Mouse (Mus musculus): ENCODE results near the gene Ncoa7.
"Not testable (repeated sequence)": the region's sequence is repeated elsewhere in the genome, so short reads cannot be mapped to it uniquely, and the experiment has no call there.

The Ncoa7 gene

GRCm38 (mm10) chr10:30787684-30788339 lies 15.3 kb downstream of the Ncoa7 start:
- DNase-seq (ENCODE audit: low read depth, low spot score) = no peak

- no peak for DNase-seq (ENCODE audit: low read depth, low spot score)
Measured at GRCm38 (mm10) chr10:30786103-30786754, 16.9 kb downstream of the Ncoa7 start.

DNA sequence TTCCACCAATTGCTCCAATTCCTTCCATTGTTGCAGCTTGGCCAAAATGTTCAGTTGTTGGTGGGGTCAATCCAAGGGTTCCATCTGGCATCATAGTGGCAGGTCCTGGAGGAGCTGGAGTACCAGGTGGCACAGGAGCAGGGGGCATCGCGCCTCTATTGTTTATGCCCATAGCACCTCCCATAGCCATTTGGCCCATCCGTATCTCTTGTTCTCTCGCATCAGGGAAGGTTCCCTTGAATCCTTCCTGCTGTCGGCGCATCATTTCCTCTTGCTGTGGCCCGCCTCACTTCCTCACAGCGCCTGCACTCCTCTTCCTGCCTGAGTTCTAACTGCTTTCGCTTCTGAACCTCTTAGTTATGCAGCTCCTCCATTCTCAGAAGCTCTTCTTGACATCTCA lies 22.2 kb downstream of the Ncoa7 start:
- DNase-seq (ENCODE audit: low read depth, low spot score) = not testable (repeated sequence)

GRCm38 (mm10) chr10:30778240-30778639 lies 24.9 kb downstream of the Ncoa7 start:
- DNase-seq (ENCODE audit: low read depth, low spot score) = no peak

DNA sequence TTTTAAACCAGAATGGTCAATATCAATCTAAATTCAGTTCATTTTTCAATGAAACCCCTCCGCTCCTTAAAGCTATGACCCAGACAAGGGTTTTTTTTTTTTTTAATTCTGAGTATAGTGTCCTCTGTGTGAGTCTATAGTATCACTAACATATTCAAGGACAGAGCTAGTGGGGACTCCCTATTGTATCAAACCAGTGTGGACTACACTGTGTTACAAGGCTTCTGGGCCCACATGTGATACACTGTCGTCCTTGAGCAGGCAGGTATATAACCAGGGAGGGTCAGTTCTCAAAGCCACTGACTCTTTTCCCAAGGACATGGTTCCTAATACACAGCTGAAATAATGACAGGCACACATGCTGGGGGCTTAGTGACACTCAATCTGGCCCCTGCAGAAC lies 27.1 kb downstream of the Ncoa7 start:
- no peak for DNase-seq (ENCODE audit: low read depth, low spot score)

GRCm38 (mm10) chr10:30775568-30775967 lies 27.6 kb downstream of the Ncoa7 start:
- no peak for DNase-seq (ENCODE audit: low read depth, low spot score)

DNA sequence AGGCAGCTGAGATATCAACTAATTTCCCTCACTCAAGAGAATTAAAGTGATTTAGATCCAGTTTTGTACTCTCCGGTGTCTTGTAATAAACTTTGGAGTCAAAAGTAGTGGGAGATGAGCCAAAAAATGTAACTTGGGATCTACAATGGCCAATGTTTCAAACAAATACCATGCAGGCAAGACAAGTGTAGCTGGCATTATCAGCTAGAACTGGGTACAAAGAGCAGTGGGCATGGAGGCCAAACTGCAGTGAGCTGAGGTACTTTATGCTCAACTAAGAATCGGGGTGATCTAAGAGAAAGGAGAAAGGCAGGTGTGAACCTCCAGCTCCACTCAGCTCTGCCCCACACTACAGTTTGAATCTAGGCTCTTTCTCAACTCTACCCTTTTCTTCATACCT lies 28.7 kb downstream of the Ncoa7 start:
- DNase-seq (ENCODE audit: low read depth, low spot score) = no peak

GRCm38 (mm10) chr10:30773181-30773580 lies 29.9 kb downstream of the Ncoa7 start:
- peak; percentile 4 for DNase-seq (ENCODE audit: low read depth, low spot score)

- no peak for DNase-seq (ENCODE audit: low read depth, low spot score)
Measured at GRCm38 (mm10) chr10:30771417-30772158, 31.5 kb downstream of the Ncoa7 start.

DNA sequence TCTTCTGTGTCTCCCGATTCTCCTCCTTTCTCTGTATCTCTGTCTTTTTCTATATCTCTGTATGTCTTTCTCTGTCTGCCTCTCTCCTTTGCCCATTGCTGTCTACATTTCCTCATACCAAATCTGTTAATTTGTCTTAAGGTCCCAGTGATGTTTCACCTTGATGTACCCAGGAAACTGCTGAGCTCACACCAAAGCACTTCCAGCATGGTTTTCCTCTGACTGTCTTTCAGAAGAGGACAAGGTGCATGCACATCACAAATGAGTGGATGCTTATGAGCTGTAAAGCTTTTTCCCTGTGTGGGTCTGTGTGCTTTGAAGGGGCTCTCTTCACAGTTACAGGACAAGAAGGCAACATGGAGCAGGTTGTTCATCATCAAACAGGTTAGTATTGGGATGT lies 34.3 kb downstream of the Ncoa7 start:
- no peak for DNase-seq (ENCODE audit: low read depth, low spot score)

DNA sequence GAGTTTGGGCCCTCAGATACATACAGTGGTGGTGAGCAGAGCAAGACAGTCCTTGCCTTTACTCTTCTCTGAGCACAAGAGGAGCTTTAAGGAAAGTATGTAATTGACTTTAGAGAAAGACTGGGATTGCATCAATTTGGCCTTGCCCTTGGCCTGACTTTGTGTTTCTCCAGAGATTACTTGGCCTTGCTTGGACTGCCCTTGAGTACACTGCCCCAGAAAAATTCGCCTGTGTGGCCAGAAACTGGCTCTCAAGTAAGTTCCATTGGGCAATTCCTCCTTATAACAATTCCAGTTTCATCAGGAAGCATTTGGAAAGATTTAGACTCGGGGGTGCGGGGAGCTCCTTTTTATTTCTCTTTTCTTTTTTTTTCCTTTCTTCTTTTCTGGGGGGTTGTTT lies 34.9 kb downstream of the Ncoa7 start:
- DNase-seq (ENCODE audit: low read depth, low spot score) = no peak

DNA sequence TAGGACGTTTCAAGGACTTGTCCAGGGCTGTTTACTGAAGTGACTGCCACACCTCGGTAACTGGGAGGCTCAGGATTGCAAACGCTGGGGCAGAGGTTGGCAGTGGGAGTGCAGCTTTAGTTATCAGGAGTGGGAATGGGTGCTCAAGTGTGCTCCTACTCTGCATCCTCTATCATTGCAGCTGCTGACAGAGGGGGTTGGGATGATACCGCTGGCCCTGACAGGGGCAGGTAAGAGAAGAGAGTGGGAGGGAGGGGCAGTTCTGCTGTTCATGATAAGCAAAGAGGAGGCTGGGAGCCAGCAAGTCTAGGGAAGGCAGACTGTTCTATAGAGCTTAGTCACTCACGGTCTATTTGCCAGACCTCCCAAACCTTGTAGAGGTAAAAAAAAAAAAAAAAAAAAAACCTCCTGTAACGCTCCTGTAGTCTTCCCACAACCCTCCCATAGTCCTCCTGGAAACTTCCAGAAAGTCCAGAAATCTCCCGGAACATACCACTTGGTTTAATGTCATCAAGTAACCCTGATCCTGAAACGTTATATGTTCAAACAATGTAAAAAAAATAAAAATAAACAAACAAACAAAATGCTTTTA lies 39.9 kb downstream of the Ncoa7 start:
- no peak for DNase-seq (ENCODE audit: low read depth, low spot score)

GRCm38 (mm10) chr10:30762284-30762964 lies 40.7 kb downstream of the Ncoa7 start:
- no peak for DNase-seq (ENCODE audit: low read depth, low spot score)

DNA sequence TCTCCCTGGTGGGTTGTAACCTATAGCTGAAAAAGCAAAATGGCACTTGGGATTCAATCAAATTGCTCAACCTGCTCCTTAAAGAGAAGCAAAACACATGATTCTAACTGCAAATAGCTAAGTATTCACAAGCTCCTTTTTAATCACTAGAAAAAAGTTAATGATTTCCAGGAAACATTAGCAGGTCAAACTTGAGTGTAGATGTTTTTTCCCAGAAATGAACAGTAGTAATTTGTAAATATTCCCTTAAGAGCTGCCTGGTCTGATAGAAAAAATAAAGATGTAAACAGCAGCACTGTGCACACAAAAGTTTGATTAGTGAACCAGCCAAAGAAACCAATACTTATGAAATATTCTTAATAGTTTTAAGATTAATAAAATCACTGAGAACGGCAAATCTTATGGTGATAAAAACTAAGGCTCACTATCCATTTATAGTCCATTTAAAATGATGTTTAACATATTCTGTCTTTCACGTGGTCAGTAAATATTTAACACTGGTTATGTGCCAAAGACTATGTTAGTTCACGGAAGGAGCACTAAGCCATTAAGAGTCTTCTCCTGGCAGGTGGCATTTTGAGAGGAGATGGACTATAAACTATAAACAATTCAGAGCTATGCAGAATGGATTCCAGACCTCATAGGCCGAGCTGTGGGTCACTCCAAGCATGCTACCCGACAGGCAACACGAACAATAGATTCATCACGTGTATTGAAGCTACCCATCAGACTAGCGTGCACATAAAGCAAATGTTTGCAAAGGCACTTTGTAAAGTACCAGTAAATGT lies 43.6 kb downstream of the Ncoa7 start:
- DNase-seq (ENCODE audit: low read depth, low spot score) = no peak

DNA sequence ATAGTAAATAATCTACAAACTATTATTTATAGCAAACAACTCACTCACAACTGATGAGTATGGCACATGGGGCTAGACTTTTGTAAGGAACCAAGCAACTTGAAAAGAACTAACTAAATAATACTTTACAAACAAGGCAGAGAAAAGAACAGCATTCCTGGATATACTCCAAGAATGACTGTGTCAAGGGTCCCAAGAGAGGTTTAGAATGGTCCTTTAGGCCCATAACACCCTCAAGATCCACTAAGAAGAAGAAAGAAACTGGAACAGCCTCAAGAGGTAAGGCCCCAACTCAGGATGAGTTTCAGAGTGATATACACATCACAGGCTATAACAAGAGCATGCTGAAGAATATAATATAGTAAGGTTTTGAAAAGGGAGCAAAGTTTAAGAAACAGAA lies 47.1 kb downstream of the Ncoa7 start:
- no peak for DNase-seq (ENCODE audit: low read depth, low spot score)

- no peak for DNase-seq (ENCODE audit: low read depth, low spot score)
Measured at GRCm38 (mm10) chr10:30754825-30755457, 48.2 kb downstream of the Ncoa7 start.

DNA sequence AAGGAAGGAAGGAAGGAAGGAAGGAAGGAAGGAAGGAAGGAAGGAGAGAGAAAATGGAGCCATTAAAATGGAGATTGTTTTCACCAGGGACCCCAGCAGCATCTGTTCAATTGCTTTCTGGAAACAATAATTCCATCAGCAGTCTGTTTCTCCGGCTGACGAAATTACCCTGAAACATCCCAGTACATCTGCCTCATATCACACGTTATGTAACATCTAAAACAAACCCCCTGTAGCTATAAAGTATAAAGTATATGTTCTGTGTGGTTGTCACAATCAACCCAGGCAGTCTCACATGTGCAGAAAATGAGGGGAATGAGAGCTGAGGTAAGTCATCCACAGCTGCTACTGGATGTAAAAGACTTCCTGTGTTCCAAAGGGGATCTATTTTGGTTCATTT lies 49.0 kb downstream of the Ncoa7 start:
- DNase-seq (ENCODE audit: low read depth, low spot score) = no peak

GRCm38 (mm10) chr10:30752485-30752884 lies 50.6 kb downstream of the Ncoa7 start:
- no peak for DNase-seq (ENCODE audit: low read depth, low spot score)

DNA sequence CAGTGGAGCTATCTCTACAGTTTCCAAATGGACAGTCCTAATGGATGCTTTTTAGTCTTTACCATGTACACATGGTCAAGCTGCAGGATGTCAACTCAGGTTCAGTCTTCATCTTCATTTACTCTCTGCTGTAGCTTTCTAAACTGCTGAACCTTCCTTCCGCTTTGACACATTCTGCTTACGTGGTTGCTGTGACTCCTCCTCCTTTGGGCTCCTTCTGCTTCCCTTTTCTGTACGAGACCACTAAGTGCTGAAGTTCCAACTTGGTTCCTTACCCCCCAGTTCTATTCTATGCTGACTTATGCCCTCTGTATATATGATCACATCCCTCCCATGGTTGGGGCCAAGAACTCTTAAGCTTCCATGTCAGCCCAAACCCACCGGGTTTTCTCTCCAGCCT lies 51.5 kb downstream of the Ncoa7 start:
- no peak for DNase-seq (ENCODE audit: low read depth, low spot score)

DNA sequence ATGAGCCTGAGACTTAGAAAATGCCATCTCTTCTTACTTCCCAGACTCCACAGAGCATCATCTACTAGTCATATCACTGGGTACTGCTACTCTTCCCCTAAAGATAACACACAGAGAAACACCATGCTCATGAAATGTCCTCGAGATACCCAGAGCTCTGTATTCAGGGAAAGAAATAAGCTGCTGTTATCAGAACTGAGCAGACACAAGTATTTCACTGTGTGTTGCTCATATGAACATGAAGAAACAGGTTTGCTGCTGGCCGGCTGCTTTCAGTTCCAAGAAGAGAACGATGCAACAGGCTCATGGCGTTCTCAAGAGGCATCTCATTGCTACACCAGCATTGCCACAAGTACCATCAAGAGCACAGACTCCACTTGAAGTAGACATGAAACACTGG lies 53.3 kb downstream of the Ncoa7 start:
- no peak for DNase-seq (ENCODE audit: low read depth, low spot score)
